Mouse (Mus musculus) right cerebral cortex, adult 18-20 months (tissue): ENCODE measurements around the gene Phlda2.

Source experiments
- DNase-seq: peaks from one replicate; pipeline ENCODE4 v3.0.0; 2022; ENCODE audit warnings: mixed read lengths

The Phlda2 gene

GRCm38 (mm10) chr7:143501643-143502417 is 1.1 kb downstream of the Phlda2 start:
- no peak for DNase-seq

GRCm38 (mm10) chr7:143500912-143501311 is 2.0 kb downstream of the Phlda2 start:
- DNase-seq = no peak

- no peak for DNase-seq
These were observed 4.4 kb downstream of the Phlda2 start for GRCm38 (mm10) chr7:143498584-143498983.

GRCm38 (mm10) chr7:143495104-143495961 is 7.6 kb downstream of the Phlda2 start:
- no peak for DNase-seq

- no peak for DNase-seq
These were observed 9.3 kb downstream of the Phlda2 start for GRCm38 (mm10) chr7:143493616-143494126.

GRCm38 (mm10) chr7:143489735-143490134 is 13.2 kb downstream of the Phlda2 start:
- DNase-seq = no peak

- DNase-seq = no peak
These were observed 20.4 kb downstream of the Phlda2 start for GRCm38 (mm10) chr7:143482541-143482940.

GRCm38 (mm10) chr7:143481806-143482387 is 21.1 kb downstream of the Phlda2 start:
- no peak for DNase-seq

GRCm38 (mm10) chr7:143480498-143480897 is 22.5 kb downstream of the Phlda2 start:
- no peak for DNase-seq

GRCm38 (mm10) chr7:143477800-143478199 is 25.1 kb downstream of the Phlda2 start:
- DNase-seq = no peak

- no peak for DNase-seq
These were observed 26.1 kb downstream of the Phlda2 start for GRCm38 (mm10) chr7:143476702-143477335.

GRCm38 (mm10) chr7:143475876-143476275 is 27.1 kb downstream of the Phlda2 start:
- DNase-seq = no peak

- no peak for DNase-seq
These were observed 28.1 kb downstream of the Phlda2 start for GRCm38 (mm10) chr7:143474811-143475210.

GRCm38 (mm10) chr7:143473347-143474101 is 29.4 kb downstream of the Phlda2 start, which contains the start of gene Slc22a18:
Slc22a18 (plus strand) TSS chr7:143473736.
- DNase-seq = no peak

GRCm38 (mm10) chr7:143469946-143470345 is 33.0 kb downstream of the Phlda2 start:
- peak; percentile 69 for DNase-seq

GRCm38 (mm10) chr7:143467714-143468113 is 35.2 kb downstream of the Phlda2 start:
- DNase-seq = no peak

GRCm38 (mm10) chr7:143466099-143466677 is 36.8 kb downstream of the Phlda2 start:
- peak; percentile 75 for DNase-seq

- peak; percentile 26 for DNase-seq
These were observed 38.0 kb downstream of the Phlda2 start for GRCm38 (mm10) chr7:143464811-143465560.

GRCm38 (mm10) chr7:143463865-143464415 is 39.0 kb downstream of the Phlda2 start:
- peak; percentile 66 for DNase-seq

- DNase-seq = no peak
These were observed 40.4 kb downstream of the Phlda2 start for GRCm38 (mm10) chr7:143462516-143462915.
